Mouse (Mus musculus) lung, postnatal 14 days (tissue): Measurements from ENCODE around the gene Aloxe3.

Experiments used
- DNase-seq: peaks from one replicate; pipeline ENCODE4 v3.0.0; 2021

Aloxe3 gene

GRCm38 (mm10) chr11:69109032-69109900 lies 16.4 kb upstream of the Aloxe3 start:
- DNase-seq, result no peak

GRCm38 (mm10) chr11:69110319-69111046 lies 15.2 kb upstream of the Aloxe3 start:
- peak; percentile 94 for DNase-seq

- DNase-seq, result no peak
These were observed 14.5 kb upstream of the Aloxe3 start for GRCm38 (mm10) chr11:69111051-69111810.

- no peak for DNase-seq
These were observed 13.8 kb upstream of the Aloxe3 start for GRCm38 (mm10) chr11:69111865-69112264.

GRCm38 (mm10) chr11:69114018-69114417 lies 11.7 kb upstream of the Aloxe3 start:
- no peak for DNase-seq

- no peak for DNase-seq
These were observed 11.1 kb upstream of the Aloxe3 start for GRCm38 (mm10) chr11:69114621-69115020.

- no peak for DNase-seq
These were observed 8.9 kb upstream of the Aloxe3 start for GRCm38 (mm10) chr11:69116843-69117242.

- DNase-seq, result peak; percentile 62
These were observed 7.7 kb upstream of the Aloxe3 start for GRCm38 (mm10) chr11:69117737-69118695.

- DNase-seq, result peak; percentile 92
These were observed 6.9 kb upstream of the Aloxe3 start for GRCm38 (mm10) chr11:69118765-69119164.

- DNase-seq, result no peak
These were observed 6.1 kb upstream of the Aloxe3 start for GRCm38 (mm10) chr11:69119446-69120155.

- no peak for DNase-seq
These were observed 5.3 kb upstream of the Aloxe3 start, which contains the start of gene Hes7 for GRCm38 (mm10) chr11:69120221-69121000. TSS of gene Hes7 (plus strand) at chr11:69120404.

- no peak for DNase-seq
These were observed 4.5 kb upstream of the Aloxe3 start for GRCm38 (mm10) chr11:69121001-69121740.

- DNase-seq, result no peak
These were observed 3.9 kb upstream of the Aloxe3 start for GRCm38 (mm10) chr11:69121741-69122335.

- DNase-seq, result peak; percentile 92
These were observed 3.3 kb upstream of the Aloxe3 start, which contains the start of gene 9130213A22Rik for GRCm38 (mm10) chr11:69122336-69122951. TSS of gene 9130213A22Rik (minus strand) at chr11:69122589.

GRCm38 (mm10) chr11:69123056-69123692 lies 2.5 kb upstream of the Aloxe3 start:
- DNase-seq, result peak; percentile 92

GRCm38 (mm10) chr11:69123693-69124497 lies 1.8 kb upstream of the Aloxe3 start:
- peak; percentile 92 for DNase-seq

GRCm38 (mm10) chr11:69124498-69124847 lies 1.2 kb upstream of the Aloxe3 start:
- DNase-seq, result peak; percentile 76
